Mouse (Mus musculus) lung, postnatal 36 days (tissue): Measurements from ENCODE around the gene Grb7.
A peak's percentile ranks its signal among the peaks of the same experiment; 100 is the strongest.

Source experiments
- DNase-seq: peaks from one replicate; pipeline ENCODE4 v3.0.0; 2022; ENCODE audit warnings: mixed read lengths

Gene Grb7

DNA sequence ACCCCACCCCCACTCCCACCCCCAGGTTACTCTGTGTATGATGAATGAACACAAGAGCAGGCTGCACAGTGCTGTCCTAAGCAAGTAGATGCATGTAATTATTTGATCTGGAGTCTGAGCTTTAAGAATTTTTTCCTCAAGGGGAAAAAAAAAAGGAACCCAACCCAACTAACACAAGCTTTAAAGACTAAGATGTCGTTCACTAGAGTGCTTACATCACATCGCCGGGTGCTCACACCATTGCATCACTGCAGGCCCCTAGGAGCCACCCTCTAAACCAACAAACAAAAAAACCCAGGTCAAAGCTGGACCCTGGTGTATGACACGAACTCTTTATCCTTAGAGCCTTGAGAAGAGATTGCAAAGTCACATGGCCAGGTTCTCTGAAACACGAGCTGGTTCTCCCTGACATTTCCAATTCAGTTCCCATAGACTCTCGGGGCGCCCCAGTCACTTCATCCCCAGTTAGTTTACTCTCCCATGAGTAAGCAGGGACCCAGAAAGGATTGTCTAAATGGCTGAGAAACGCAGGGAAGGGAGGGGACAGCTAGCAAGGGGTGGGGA lies 27.8 kb downstream of the Grb7 start:
- no peak for DNase-seq

DNA sequence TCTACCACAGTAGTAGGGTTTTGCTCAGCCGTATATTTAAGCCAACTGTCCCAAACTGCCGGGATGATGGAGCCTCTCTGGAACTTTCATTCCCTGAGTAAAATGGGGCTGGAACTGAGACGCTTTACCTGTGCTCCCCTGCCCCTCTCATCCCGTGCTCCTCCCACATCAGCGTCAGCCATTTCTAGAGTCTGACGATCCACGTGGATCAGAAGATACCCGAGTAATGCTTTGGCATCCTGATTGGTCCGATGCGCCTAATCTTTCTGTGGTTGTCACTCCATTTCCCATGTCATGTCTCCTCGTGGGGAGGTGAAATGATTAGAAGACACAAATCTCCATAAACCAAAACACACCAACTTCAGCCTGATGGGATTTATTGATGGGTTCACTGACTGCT lies 28.8 kb downstream of the Grb7 start:
- DNase-seq = no peak

DNA sequence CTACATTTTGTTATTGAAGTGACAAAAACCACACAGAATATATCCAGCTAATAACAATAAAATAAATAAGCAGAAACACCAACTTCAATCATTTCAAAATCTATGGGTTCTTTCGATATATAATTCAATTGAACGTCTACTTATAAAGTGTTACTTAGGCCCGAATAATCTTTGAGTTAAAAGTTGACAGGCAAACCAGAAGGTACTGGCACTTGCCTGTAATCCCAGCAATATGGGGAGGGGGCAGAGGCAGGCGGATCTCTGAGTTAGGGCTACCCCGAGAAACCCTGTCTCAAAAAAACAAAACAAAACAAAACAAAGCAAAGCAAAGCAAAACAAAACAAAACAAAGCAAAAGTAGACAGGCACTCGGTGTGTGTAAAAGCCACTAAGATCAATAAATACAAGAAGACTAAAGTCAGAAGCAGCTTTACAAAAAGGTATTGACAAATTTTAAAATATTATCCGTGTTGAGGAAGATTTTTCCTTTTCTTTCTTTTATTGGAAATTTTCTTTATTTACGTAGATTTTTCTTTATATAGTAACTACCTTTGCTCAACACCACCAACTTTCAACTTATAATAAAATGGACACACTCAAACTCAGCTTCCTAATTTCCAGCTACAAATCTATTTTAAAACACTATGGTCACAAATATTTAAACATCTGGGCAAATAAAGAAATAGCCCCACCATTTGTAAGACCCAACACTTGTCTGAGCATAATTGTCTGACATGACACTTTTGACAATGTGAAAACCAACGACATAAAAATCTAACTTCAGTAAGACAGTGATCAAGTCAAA lies 29.6 kb downstream of the Grb7 start:
- no peak for DNase-seq

DNA sequence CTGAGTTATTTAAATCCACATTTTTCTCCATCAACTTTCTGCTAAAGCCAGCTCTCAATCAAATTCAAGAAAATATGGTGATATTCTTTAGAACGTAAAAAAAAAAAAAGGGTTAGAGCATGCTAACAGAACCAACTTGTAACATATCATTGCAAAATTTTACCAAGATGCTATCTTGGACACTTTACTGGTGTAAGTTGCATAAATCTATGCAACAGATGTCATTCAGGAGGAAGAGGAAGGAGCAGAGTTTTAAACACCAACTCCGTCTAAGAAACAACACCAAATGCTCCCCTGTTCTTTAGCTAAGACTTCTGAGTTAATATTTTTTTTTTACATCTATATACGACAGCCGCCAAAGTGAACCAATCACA lies 30.2 kb downstream of the Grb7 start:
- DNase-seq = no peak

DNA sequence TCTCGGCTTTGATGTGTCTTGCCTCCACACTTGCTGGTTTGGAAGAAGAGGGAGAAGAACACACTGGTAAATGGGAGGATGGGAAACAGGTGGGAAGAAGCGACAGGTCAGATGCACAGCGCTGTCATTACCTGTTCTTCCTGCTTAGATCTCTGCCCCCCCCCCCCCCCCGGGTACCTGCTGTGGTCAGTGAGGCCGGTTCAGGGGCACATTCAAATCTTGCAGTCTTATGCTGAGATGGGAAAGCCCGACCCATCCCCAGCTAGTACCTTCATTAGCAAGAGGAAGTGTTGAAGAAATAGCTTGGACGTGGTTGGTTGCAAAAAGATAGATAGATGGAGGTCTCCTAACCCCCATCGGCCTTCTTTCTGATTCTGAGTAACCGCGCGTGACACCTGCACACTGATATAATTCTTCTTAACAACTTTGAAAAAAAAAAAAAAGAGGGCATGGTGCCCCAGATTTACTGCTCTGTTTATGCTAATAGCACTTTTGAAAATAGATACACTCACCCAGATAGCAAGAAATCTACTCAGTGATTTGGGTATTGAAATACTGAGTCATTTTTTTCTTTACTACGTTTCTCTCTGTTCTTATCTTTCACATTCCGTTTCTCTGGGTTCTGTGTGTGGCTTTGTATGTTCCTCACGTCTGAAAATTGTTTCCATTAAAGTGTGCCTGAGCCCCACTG lies 31.0 kb downstream of the Grb7 start:
- DNase-seq = no peak

DNA sequence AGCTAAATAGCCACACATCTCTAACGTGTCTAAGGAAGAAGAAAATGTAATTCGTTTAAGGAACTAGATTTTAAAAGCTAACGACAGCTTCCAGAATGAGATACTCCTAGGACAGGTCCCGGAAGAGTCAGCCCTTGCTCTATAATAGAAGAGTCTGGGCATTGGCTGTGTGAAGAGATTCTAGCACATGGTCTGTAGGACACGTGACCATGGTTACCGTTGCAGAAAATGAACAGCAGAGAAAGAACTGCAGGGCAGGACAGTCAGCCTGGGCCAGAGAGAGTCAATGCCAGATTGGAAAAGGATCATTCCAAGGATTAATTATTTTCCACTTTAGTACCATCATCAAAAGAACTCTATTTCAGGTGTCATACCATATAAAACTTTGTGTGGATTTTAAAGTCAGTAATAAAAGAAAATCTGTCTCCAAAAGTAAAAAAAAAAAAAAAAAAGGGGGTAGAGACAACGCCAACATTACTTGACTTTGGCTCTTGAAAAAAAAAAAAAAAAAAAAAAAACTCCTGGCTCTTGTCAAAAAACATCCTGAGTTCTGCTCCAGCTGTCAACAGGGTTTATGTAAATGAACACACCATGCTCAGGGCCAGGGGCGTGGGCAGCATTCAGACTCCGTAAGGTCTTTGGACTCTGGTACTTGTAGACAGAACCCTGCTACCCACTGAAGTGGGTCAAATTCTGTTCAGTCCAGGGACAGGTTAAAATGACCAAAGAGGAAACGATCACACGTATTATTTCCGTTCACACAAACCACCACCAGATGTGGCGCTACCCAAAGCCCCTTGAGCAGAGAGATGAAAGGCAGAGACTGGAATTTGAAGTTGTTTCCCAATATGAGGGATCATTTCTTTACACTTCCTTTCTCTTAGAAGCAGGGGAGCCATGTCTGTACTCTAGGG lies 33.1 kb downstream of the Grb7 start:
- DNase-seq = no peak

DNA sequence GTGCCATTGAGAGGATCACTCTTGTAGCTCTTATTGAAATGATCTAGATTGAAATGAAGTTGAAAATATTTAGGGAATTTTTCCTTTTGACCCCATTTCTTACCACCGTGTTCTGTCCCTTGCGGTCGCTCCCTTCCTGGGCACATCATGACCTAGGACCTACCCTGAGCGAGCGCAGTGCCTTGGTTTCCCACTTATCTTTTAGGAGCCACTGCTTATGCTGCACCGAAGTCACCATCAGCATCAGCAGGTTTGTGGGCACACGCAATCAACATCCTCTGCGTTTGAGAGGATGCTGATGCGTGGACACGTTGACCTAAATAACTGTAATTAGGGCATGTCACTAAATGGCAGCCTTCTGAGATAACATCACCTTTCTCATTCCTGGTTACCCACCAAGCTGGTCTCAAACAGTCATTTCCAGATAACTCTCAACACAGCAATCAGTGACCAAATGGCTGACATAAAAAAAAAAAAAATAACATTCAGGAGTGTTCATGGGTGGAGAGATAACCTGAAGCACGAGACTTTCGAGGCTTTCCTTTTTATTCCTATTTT lies 33.8 kb downstream of the Grb7 start:
- DNase-seq = no peak

DNA sequence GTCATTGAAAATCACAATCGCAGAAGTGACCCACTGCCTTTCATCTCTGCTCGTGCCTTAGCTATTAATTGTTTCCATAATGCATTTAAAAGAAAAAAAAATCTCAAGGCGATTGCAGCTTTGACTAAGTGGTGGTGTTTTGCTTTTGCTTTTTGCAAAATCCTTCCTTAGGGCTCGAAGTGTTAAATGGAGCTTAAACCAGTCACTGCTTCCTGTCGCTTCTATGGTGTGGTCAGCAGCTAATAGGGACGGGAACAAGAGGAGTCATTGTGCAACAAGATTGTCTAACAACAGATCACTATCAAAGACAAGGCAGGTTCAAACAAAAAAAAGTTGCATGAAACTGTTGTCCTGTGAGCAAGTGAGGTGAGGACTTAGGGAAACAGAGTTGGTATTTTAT lies 35.0 kb downstream of the Grb7 start:
- DNase-seq = no peak

DNA sequence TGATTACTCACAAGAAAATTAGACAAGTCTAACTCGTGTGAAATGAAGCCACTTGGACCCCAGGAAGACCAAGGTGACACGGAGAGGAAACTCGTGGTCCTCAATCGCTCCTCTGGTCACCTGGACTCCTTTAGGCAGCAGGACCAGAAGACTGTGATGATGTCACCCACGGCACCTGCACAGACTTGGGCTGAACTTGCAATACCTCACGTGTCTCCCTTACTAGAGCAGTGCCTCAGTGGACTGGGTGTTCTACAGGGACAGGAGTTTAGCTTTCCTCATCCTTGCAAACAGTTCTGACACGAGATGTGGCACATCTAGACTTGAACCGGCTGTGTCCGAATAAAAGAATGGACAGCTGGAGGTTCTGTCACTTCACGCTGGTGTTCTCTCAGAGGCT lies 35.9 kb downstream of the Grb7 start:
- no peak for DNase-seq

DNA sequence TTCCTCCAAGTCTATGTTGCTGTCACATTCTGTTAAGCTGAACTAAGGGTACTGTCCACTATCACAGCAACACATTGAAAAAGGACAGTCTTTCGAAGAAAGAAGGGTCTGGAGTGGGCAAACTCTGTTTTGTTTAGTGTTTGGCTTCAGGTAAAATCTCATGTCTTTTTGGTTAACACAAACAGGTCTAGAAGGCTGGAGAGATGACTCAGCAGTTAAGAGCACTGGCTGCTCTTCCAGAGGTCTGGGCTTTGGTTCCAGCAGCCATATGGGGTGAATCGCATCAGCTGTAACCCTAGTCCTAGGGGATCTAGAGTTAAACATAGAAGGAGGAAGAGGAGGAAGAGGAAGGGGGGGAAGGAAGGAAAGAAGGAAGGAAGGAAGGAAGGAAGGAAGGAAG lies 39.6 kb downstream of the Grb7 start:
- no peak for DNase-seq

DNA sequence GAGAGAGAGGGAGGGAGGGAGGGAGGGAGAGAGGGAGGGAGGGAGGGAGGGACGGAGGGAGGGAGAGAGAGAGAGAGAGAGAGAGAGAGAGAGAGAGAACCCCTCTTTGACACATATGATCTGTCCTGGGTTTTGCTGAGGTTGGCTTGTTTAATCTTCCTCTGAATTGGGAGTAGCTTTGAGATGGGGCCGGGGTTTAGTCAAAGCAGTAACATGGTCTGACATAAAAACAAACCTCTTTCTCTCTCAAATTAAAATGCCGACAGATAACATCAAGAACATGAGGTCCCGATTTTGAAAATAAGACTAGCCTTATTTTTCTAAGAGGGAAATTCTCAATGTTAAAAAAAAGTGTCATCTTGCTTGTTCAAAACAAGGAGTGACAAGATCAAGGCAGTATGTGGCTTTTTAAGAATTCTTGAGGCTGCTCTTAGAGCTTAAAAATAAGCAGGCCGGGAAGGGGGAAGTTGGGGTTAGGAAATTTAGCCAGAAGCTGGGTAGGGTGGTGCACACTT lies 41.4 kb downstream of the Grb7 start:
- no peak for DNase-seq

DNA sequence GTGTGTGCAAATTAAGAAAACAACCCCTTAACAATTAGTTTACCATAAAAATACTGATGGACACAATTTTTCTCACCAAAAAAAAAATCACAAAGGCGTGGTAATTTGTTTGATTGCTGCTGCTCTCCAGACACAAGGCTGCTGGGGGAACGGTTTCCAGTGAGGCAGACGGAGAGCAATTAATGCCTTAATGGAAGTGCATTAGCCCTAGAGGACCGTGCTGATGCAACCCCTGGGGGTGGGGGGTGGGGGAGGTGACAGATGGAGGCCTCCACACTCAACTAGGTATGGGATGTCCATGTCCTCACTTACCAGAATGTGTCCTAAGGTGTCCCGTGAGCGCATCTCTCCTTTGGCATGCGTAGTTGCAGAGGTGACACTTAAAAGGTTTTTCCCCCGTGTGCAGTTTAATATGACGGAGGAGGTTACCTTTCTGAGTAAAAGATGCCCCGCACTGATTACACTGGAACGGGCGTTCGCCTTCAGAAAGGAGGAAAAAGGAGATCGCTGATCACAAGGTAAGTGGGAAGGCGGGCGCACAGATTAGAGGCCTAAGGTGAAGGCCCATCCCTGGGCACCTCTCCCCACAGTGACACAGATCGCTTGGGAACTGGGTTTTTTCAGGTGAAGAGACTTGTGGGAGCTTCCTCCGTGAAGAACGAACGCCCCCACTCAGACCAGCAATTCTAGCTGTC lies 42.5 kb downstream of the Grb7 start:
- no peak for DNase-seq

DNA sequence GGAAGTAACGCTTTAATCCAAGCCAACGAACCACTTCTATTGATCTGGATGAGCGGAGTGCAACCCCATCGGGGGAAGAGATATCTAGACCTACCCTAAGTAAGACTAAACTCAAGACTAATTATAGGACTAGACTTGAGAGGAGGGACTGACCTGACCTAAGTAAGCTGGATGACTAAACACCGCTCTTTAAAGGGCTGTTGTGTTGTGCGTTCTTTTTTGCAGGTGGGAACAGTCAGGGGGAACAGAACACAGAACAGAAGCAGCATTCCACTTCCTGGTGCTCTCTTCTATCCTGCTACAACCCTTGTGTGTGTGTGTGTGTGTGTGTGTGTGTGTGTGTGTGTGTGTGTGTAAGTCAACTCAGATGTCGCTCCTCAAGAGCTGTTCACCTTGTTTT lies 45.4 kb downstream of the Grb7 start:
- no peak for DNase-seq

DNA sequence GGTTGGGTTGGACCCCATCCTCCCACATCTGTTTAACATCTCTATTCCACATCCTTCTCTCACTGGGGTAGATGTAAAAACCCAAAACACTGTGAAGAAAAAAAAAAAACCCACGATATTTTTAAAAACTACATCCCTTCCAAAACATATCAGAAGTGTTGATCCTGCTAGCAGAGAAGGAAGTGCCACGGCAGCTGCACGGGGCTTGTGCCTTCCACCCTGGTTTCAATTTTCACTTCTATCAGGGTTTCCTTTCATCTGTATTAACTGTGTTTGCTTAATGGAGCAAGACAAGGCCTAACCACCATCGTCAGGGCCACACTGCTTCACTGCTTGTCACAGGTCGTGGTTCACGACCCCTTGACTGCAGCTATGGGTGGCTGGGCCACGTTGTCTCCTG lies 46.8 kb downstream of the Grb7 start:
- DNase-seq = no peak

DNA sequence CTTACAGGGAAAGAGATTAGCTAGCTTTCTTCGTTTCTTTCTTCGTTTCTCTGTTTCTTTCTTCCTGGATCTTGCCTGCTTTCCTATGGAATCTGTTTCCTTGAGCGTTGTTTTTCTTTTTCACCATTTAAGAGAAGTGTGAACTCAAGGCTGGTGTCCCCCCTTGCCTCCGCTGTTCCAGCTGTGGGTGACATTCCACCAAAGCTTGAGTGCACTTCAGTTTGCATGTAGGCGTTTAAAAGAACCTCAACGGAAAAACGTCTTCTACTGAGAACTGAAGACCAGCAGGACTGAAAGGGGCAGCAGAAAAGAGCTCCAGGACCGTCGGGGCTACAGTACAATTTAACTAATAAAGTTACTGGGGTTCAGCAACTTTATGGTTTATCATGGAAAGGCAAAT lies 47.2 kb downstream of the Grb7 start:
- DNase-seq = no peak

DNA sequence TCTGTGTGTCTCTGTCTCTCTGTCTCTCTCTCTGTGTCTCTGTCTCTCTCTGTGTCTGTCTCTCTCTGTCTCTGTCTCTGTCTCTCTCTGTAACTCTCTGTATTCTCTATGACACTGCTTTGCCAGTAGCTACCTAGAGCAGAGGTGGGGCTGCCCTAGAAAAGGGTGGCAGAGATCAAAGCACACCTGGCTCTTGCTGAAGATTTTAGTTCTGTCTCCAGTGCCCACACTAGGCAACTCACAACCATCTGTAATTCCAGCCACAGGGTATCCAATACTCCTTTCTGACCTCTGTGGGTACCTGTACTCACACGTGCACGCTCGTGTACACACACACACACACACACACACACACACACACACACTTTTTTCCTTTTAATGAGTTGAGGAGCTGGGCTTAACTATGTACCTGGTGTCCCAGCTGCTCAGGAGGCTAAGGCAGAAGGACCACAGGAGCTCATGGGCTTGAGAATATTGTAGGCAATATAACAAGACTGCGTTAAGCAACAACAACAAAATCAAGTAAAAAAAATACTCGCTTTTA lies 49.1 kb downstream of the Grb7 start:
- no peak for DNase-seq

DNA sequence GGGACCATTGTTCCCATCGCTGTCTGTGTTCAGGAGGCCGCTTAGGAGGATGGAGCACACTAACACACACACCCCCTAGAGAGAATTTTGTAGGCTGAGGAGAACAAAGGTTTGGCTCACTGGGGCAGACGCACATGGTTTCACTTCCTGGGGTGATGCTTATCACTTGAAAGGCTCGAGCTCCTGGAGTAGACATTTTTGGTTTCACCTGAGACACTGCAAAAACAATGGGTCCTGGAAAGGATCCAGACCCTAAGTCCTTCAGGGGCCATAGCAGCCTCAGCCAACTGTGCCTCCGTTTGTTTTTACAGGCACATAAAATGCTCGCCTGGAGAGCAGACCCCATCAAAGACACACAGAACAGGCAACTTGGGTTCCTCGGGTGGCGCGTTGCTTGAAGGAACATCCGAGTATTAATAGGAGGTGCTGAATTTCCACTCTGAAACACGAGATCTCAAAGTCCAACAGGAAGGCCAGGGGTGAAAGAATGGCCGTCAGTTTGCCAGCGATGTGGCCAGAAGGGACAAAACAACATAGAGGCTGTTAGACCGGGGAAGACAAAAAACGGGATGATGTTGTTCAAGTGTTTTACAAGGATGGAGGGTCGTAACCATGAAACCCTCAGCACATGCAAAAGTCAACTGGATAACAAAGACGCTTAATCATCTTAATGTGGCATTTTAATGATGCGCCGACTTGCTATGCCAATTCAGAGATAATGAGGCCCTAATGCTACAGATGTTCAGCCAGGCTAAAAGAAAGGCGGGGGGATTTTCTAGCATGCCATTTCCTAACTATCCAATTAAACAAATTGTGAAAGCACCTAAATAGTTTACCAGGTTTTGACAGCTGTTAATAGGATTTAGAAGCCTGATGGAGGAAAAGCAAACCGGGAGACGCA lies 51.4 kb downstream of the Grb7 start:
- peak; percentile 23 for DNase-seq

DNA sequence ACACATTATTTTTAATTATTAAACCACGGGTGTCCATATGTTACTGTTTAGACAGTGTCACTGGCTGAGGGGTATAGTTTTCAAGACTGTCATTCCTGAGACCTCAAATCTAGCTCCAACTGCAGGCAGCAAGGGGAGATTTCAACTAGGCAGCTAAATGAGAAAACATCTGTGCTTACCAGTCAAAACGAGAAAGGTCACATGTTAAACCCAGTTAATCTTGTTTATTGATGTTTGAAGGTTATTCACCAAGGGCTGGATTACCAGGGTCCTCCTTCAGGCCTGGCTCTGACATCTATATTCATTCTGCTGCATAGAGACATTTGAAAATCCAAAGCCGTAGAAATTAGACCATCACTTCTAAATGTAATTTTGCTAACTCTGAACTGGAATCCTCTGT lies 58.7 kb downstream of the Grb7 start:
- DNase-seq = no peak
